Mouse (Mus musculus): ENCODE measurements around the gene Psmd3.
"Not testable (repeated sequence)": the region's sequence is repeated elsewhere in the genome, so short reads cannot be mapped to it uniquely, and the experiment has no call there.

Gene Psmd3

GRCm38 (mm10) chr11:98681786-98682745 is at the start of gene Psmd3:
Gene Psmd3, plus strand, starts transcription at chr11:98682554.
- peak; percentile 97 for DNase-seq (ENCODE audit: low spot score)

GRCm38 (mm10) chr11:98635312-98635970 is 46.9 kb upstream of the Psmd3 start:
- not testable (repeated sequence) for DNase-seq (ENCODE audit: low spot score)

- no peak for DNase-seq (ENCODE audit: low spot score)
Observed at GRCm38 (mm10) chr11:98637501-98637900, 44.9 kb upstream of the Psmd3 start.

- no peak for DNase-seq (ENCODE audit: low spot score)
Observed at GRCm38 (mm10) chr11:98640091-98640490, 42.3 kb upstream of the Psmd3 start.

GRCm38 (mm10) chr11:98644757-98645156 is 37.6 kb upstream of the Psmd3 start:
- no peak for DNase-seq (ENCODE audit: low spot score)

- DNase-seq (ENCODE audit: low spot score), result no peak
Observed at GRCm38 (mm10) chr11:98645946-98646345, 36.4 kb upstream of the Psmd3 start.

GRCm38 (mm10) chr11:98646459-98646858 is 35.9 kb upstream of the Psmd3 start, which contains the start of gene Gsdma2:
Gene Gsdma2, plus strand, starts transcription at chr11:98646759.
- no peak for DNase-seq (ENCODE audit: low spot score)

GRCm38 (mm10) chr11:98655076-98655475 is 27.3 kb upstream of the Psmd3 start:
- DNase-seq (ENCODE audit: low spot score), result peak; percentile 35

- DNase-seq (ENCODE audit: low spot score), result peak; percentile 58
Observed at GRCm38 (mm10) chr11:98660517-98660916, 21.8 kb upstream of the Psmd3 start.

- no peak for DNase-seq (ENCODE audit: low spot score)
Observed at GRCm38 (mm10) chr11:98664091-98664490, 18.3 kb upstream of the Psmd3 start, which contains the start of gene Gsdma. Gene Gsdma, plus strand, starts transcription at chr11:98664351.

GRCm38 (mm10) chr11:98668984-98669383 is 13.4 kb upstream of the Psmd3 start:
- DNase-seq (ENCODE audit: low spot score), result no peak

- no peak for DNase-seq (ENCODE audit: low spot score)
Observed at GRCm38 (mm10) chr11:98671284-98671815, 11.0 kb upstream of the Psmd3 start.

- DNase-seq (ENCODE audit: low spot score), result no peak
Observed at GRCm38 (mm10) chr11:98671857-98672256, 10.5 kb upstream of the Psmd3 start.

- DNase-seq (ENCODE audit: low spot score), result no peak
Observed at GRCm38 (mm10) chr11:98672482-98672881, 9.9 kb upstream of the Psmd3 start.

- peak; percentile 35 for DNase-seq (ENCODE audit: low spot score)
Observed at GRCm38 (mm10) chr11:98673136-98673535, 9.2 kb upstream of the Psmd3 start.

- no peak for DNase-seq (ENCODE audit: low spot score)
Observed at GRCm38 (mm10) chr11:98675829-98676363, 6.5 kb upstream of the Psmd3 start.

GRCm38 (mm10) chr11:98680023-98680422 is 2.3 kb upstream of the Psmd3 start:
- DNase-seq (ENCODE audit: low spot score), result no peak

GRCm38 (mm10) chr11:98680595-98680994 is 1.8 kb upstream of the Psmd3 start:
- DNase-seq (ENCODE audit: low spot score), result not testable (repeated sequence)

GRCm38 (mm10) chr11:98681186-98681585 is 1.2 kb upstream of the Psmd3 start:
- no peak for DNase-seq (ENCODE audit: low spot score)

- DNase-seq (ENCODE audit: low spot score), result no peak
Observed at GRCm38 (mm10) chr11:98682811-98683210, 457 bp downstream of the Psmd3 start.

GRCm38 (mm10) chr11:98685642-98686041 is 3.3 kb downstream of the Psmd3 start:
- DNase-seq (ENCODE audit: low spot score), result no peak

GRCm38 (mm10) chr11:98686976-98687375 is 4.6 kb downstream of the Psmd3 start:
- no peak for DNase-seq (ENCODE audit: low spot score)
